Mouse (Mus musculus): ENCODE measurements around the gene Rab1a.
A peak's percentile ranks its signal among the peaks of the same experiment; 100 is the strongest.

DNA sequence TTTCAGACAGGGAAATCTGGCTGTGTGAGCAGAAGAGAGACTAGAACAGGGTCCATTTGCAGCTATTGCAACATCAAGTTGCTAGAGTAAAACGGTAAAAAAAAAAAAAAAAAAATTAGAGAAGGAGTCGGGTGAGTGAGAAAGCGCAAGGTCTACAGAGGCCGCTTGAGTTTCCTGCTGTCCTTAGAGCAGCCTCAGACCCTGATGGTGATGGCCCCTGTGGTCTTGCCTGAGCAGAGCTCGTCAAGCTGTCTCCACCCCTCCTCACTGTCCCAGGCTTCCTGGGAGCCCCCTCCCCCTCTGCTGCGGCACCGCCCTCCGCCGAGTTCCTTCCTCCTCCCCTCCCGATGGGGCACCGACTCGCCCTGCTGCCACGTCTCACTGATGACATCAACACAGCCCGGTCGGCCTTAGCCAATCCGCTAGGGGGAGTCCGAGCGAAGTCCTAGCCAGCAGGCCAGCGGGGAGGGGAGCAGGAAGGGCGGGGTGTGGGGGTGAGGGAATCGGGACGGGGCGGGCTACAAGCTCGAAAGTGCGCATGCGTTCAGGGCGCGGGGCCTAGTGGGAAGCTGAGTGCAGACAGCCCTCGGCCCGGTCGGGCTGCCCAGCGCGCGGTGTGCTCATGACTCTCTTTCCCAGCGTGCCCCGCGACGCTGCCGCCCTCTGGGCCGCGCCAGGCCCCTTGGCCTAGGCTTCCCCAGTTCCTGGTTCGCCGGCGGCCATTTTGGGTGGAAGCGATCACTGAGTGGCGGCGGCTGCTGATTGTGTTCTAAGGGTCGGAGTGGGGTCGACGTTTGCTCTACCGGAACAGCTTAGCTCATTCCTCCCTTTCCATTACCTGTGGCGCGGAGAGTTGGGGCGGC, at the start of gene Rab1a:
- TF ChIP-seq CTCF (IDR thresholded peaks at IDR 0.05; ENCODE audit: low read depth, low read length) = peak; percentile 68
- peak; percentile 87 for TF ChIP-seq POLR2A (IDR thresholded peaks at IDR 0.05; ENCODE audit: extremely low read depth, insufficient read depth, low read length)

Data from liver, adult 2 months (tissue).